Mouse (Mus musculus): ENCODE data around the gene Gpr176. TPM values are rescaled to one million over a fixed set of nuclear protein-coding genes. Genes with fewer than 3 reads are reported as not detected.
A peak's percentile ranks its signal among the peaks of the same experiment; 100 is the strongest.

The Gpr176 gene
- polyA plus RNA-seq, 1 experiment from 2014 or later: 7.7 TPM

DNA sequence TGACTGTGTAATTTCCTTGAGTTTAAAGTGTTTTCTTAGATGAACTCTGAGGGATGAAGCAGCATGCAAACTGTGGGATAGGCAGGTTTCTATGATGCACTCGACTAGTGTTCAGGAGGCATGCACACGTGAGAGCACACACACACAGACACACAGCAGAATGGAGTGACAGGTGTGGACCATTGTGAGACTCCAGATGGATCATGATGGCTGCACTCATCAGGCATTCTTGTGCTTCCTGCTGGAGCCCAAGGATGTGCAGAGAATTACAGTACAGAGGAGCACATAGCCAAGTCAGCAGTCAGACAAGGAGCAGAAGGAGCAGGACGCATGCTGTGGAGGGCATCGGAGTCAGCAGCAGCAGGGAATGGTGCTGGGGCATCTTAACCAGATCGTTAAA is 31.1 kb upstream of the Gpr176 start:
- DNase-seq (ENCODE audit: low spot score) (no peak), ATAC-seq (ENCODE audit: low FRiP score) (0 out of 2 replicates have a peak, but pooled peaks have one; percentile 46)
- Histone ChIP-seq H3K36me3 (replicated peaks; ENCODE audit: control insufficient read depth, insufficient read depth) (peaks cover 9% of the 10 kb centered on the region), H3K4me1 (replicated peaks; ENCODE audit: control insufficient read depth, insufficient read depth, low read length) (0 out of 2 replicates have a peak, but pooled peaks cover 3% of the 10 kb centered on the region), H3K4me2 (replicated peaks) (no peak overlapping the region), H3K9ac (no peak overlapping the region), H3K27ac (no peak overlapping the region), H3K4me3 (replicated peaks; ENCODE audit: low read length) (no peak overlapping the region), H3K27me3 (ENCODE audit: control insufficient read depth, insufficient read depth, low read length) (no peaks in the 10 kb centered on the region), H3K9me3 (ENCODE audit: control insufficient read depth, low read length) (no peaks in the 10 kb centered on the region)
- WGBS: 81% methylated on average over 5 of the region's 5 CpGs

DNA sequence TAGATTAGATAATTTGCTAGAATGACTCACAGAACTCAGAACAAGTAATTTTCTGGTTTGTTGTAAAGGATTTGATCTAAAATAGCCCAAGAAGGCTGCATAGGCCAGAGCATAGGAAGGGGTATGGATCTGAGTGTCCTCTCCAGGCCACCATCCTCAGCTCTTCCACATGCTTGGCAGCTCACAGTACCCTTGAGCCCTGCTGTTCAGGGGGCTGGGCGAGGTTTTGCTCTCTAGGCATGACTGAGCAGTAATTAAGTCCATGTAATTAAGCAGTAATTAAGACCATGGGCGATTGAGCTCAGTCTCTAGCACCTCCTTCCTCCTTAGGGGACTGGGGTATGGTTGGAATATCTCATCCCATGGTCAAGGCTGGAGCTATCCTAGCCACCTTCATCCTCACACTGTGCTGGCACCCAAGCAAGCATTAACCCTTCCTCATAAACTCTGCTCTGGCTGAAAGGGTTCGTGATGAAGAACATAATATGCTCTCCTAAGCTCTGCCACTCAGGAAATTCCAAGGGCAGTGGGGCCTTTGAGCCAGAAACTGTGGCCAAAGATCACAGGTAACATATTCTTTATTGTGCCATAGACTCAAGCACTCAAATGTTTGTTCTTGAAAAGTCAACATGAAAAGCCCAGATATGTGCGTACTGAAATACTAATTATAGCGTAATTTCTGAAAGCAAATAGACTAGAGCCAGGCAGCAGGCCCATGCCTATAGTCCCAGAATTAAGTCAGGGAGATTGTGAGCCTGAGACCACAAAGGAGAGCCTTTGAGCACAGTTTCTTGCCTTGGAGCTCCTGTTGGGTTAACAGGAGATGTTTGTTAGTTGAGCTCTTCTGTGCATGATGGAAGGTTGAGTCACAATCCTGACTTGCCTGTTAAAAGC is 28.9 kb upstream of the Gpr176 start:
- no peaks in the 10 kb centered on the region for H3K27me3 ChIP-seq (ENCODE audit: control insufficient read depth, insufficient read depth, low read length)
- peaks cover 9% of the 10 kb centered on the region for H3K36me3 ChIP-seq (replicated peaks; ENCODE audit: control insufficient read depth, insufficient read depth)
- ATAC-seq (ENCODE audit: low FRiP score): no peak; the same call in 1 of the 2 replicates
- no peaks in the 10 kb centered on the region for H3K9me3 ChIP-seq (ENCODE audit: control insufficient read depth, low read length)
- 80% methylated on average over 5 of the region's 5 CpGs for WGBS
- no peak overlapping the region for H3K4me2 ChIP-seq (replicated peaks)
- H3K27ac ChIP-seq: no peak overlapping the region
- no peak overlapping the region for H3K4me3 ChIP-seq (replicated peaks; ENCODE audit: low read length)
- no peak for DNase-seq (ENCODE audit: low spot score)
- no peak overlapping the region for H3K9ac ChIP-seq
- 0 out of 2 replicates have a peak, but pooled peaks cover 3% of the 10 kb centered on the region for H3K4me1 ChIP-seq (replicated peaks; ENCODE audit: control insufficient read depth, insufficient read depth, low read length)

DNA sequence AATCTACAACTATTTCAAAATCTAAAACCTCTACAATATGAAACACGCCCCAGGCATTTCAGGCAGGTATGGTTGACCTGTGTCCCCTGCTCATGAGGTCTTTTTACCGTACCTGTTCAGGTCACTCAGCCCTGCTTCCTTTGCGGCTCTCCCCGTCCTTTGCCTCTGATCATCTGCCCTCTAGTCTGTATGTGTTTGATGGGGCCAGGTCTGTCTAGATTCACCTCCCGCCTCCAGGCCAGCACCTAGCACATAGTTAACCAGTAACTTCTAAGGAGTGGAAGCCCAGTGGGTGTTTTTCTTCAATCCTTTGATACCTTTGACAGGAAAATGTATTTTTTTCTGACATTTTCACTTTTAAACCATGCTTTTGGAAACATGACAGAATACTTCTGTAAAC is 26.5 kb upstream of the Gpr176 start:
- Histone ChIP-seq H3K4me1 (replicated peaks; ENCODE audit: control insufficient read depth, insufficient read depth, low read length) (no peaks in the 10 kb centered on the region), H3K36me3 (replicated peaks; ENCODE audit: control insufficient read depth, insufficient read depth) (peaks cover 4% of the 10 kb centered on the region; the same call in 1 of the 2 replicates), H3K9me3 (ENCODE audit: control insufficient read depth, low read length) (peaks cover 4% of the 10 kb centered on the region; the same call in 1 of the 2 replicates), H3K27me3 (ENCODE audit: control insufficient read depth, insufficient read depth, low read length) (no peaks in the 10 kb centered on the region), H3K4me2 (replicated peaks) (no peak overlapping the region), H3K9ac (no peak overlapping the region), H3K4me3 (replicated peaks; ENCODE audit: low read length) (no peak overlapping the region), H3K27ac (no peak overlapping the region)
- ATAC-seq (ENCODE audit: low FRiP score) (no peak), DNase-seq (ENCODE audit: low spot score) (no peak)
- WGBS: 94% methylated on average over 5 of the region's 5 CpGs

DNA sequence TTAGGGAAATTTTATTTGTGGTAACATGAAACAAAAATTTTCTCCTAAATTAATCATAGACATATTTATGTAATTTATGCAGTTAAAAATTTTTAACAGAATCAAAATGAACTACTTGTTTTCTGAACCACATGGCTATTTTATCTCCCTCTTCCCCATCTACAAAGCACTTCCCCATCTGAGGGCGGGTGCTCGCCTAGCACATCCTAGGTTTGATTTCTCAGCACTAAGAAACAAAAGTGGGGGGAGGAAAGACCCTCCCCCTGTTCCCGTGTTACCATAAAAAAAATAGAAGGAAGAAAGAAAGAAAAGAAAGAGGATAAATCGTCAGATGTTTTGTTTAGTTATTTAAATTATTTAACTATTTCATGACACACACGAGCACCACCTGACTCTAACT is 18.0 kb upstream of the Gpr176 start:
- H3K27me3 ChIP-seq (ENCODE audit: control insufficient read depth, insufficient read depth, low read length): no peaks in the 10 kb centered on the region
- ATAC-seq (ENCODE audit: low FRiP score) (no peak), DNase-seq (ENCODE audit: low spot score) (no peak)
- H3K4me3 ChIP-seq (replicated peaks; ENCODE audit: low read length): no peak overlapping the region
- H3K27ac ChIP-seq: no peak overlapping the region
- 76% methylated on average over 5 of the region's 5 CpGs for WGBS
- no peaks in the 10 kb centered on the region for H3K36me3 ChIP-seq (replicated peaks; ENCODE audit: control insufficient read depth, insufficient read depth)
- H3K4me2 ChIP-seq (replicated peaks): no peak overlapping the region
- H3K4me1 ChIP-seq (replicated peaks; ENCODE audit: control insufficient read depth, insufficient read depth, low read length): peaks cover 17% of the 10 kb centered on the region
- H3K9me3 ChIP-seq (ENCODE audit: control insufficient read depth, low read length): peaks cover 4% of the 10 kb centered on the region; the same call in 1 of the 2 replicates
- no peak overlapping the region for H3K9ac ChIP-seq

DNA sequence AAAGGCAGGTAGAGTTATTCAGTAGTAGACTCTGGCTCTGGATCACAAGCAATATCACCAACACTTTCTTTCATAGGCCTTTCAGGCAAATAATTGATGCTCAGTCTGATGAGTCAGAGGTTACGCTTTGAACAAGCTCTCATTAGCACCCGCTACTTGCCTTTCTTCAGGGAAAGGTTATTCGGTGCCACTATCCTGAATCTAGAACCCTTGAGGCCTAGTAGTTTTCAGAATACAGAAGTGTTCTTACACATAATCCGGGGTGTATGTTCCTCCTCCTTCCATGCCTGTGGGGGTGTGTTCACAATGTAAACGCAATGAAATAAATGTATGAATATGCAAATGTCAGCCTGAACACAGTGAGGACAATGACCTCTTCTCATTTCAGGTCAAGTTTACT is 16.9 kb upstream of the Gpr176 start:
- no peak overlapping the region for H3K4me3 ChIP-seq (replicated peaks; ENCODE audit: low read length)
- H3K9me3 ChIP-seq (ENCODE audit: control insufficient read depth, low read length): no peaks in the 10 kb centered on the region
- H3K4me2 ChIP-seq (replicated peaks): 0 out of 2 replicates have a peak overlapping the region, but pooled peaks have one; percentile 73
- H3K4me1 ChIP-seq (replicated peaks; ENCODE audit: control insufficient read depth, insufficient read depth, low read length): peaks cover 17% of the 10 kb centered on the region
- WGBS: 75% methylated on average over 5 of the region's 5 CpGs
- no peak overlapping the region for H3K27ac ChIP-seq
- H3K9ac ChIP-seq: 0 out of 2 replicates have a peak overlapping the region, but pooled peaks have one; percentile 83
- DNase-seq (ENCODE audit: low spot score) (no peak), ATAC-seq (ENCODE audit: low FRiP score) (no peak)
- no peaks in the 10 kb centered on the region for H3K36me3 ChIP-seq (replicated peaks; ENCODE audit: control insufficient read depth, insufficient read depth)
- no peaks in the 10 kb centered on the region for H3K27me3 ChIP-seq (ENCODE audit: control insufficient read depth, insufficient read depth, low read length)

DNA sequence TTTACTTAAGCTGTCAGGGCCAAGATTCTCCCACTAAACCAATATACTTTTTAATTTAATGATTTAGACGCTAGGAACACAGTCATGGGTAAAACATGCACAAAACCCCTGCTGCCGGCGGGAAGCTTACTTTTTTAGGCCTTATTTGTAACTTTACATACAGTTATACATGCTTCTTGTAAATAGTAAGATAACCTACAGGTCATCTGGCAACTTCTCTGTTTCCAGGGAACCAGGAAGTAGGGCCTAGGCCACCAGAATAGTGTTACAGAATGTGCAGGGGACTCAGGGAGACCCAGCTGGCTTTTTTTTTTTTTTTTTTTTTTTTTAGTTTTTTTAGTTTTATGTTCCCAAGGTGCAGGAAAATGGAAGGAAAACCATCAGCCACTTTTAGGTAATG is 16.4 kb upstream of the Gpr176 start:
- DNase-seq (ENCODE audit: low spot score) (no peak), ATAC-seq (ENCODE audit: low FRiP score) (no peak)
- Histone ChIP-seq H3K4me3 (replicated peaks; ENCODE audit: low read length) (peak overlapping the region; percentile 67), H3K36me3 (replicated peaks; ENCODE audit: control insufficient read depth, insufficient read depth) (no peaks in the 10 kb centered on the region), H3K4me1 (replicated peaks; ENCODE audit: control insufficient read depth, insufficient read depth, low read length) (peaks cover 17% of the 10 kb centered on the region), H3K9me3 (ENCODE audit: control insufficient read depth, low read length) (no peaks in the 10 kb centered on the region), H3K4me2 (replicated peaks) (peak overlapping the region; percentile 73), H3K9ac (peak overlapping the region; percentile 83; the same call in 1 of the 2 replicates), H3K27me3 (ENCODE audit: control insufficient read depth, insufficient read depth, low read length) (no peaks in the 10 kb centered on the region), H3K27ac (no peak overlapping the region)
- WGBS: 64% methylated on average over 3 of the region's 3 CpGs

DNA sequence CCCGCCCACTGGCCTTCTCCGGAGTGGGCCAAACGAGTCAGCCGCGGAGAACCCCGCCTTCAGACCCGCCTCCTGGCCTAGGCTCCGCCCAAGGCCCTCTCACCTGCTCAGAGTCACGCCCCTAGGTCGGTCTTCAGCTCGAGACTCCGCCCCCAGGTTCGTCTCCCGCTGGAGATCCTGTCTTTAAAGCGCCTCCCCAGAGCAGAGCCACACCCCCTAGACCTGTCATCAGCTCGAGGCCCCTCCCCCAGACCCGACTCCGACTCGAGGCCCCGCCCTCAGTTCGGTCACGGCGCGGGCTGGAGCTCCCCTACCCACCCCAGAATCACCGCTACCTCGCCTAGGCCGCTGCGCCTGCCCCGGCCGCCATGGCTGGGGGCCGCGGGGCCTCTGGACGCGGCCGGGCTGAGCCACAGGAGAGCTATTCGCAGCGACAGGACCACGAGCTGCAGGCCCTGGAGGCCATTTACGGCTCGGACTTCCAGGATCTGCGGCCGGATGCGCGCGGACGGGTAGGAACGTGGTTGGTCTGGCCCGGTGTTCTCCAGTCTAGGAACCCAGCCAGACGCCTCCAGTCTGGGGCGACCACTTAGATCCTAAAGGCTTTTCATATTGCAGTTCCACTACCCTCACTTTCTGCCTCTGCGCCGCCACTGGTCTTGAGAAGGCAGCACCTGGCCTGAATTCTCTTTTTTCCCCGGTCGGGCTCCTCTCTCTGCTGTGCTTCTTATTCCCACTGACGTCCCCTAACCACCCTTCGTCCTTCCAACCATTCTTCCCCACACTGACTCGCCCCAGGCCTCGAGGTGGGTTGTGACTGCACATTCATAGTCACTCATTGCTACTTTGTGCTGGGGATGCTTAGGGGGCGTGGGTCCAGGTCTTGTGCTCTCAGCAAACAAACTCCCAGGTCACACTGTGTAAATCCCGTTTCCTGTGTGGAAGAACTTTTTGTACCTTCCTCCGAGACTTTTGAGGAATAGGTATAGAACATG is 15.4 kb upstream of the Gpr176 start, which contains the start of gene Eif2ak4:
TSS of gene Eif2ak4 (plus strand) at position 278 of the 995 bp plus-strand sequence.
- peak; percentile 98 for ATAC-seq (ENCODE audit: low FRiP score)
- no peaks in the 10 kb centered on the region for H3K9me3 ChIP-seq (ENCODE audit: control insufficient read depth, low read length)
- DNase-seq (ENCODE audit: low spot score): peak; percentile 93
- no peaks in the 10 kb centered on the region for H3K27me3 ChIP-seq (ENCODE audit: control insufficient read depth, insufficient read depth, low read length)
- peak within 1 kb of the TSS; percentile 83 for H3K9ac ChIP-seq
- peaks cover 17% of the 10 kb centered on the region for H3K4me1 ChIP-seq (replicated peaks; ENCODE audit: control insufficient read depth, insufficient read depth, low read length)
- H3K36me3 ChIP-seq (replicated peaks; ENCODE audit: control insufficient read depth, insufficient read depth): no peaks in the 10 kb centered on the region
- under 1% methylated on average over 61 of the region's 61 CpGs for WGBS
- peak within 1 kb of the TSS; percentile 87 for H3K27ac ChIP-seq
- peak within 1 kb of the TSS; percentile 67 for H3K4me3 ChIP-seq (replicated peaks; ENCODE audit: low read length)
- H3K4me2 ChIP-seq (replicated peaks): peak within 1 kb of the TSS; percentile 73

DNA sequence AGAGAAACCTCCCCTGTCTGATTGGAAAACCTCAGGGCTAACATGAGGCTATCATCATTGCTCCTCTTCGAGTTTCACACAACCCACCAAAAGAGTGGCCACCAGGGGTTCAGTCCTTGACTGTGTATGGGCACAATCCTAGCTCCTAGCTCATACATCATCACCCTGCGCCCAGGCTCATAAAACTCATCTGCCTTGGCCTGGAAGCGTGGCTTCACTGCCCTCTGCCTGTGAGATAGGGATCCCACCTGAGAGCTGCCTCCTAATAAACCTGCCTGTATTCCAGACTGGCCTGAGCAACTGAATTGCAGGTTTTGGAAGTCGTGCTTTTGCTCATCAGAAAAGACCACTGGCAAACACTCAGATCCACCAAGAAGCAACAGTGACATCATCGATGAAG is 10.2 kb upstream of the Gpr176 start:
- ATAC-seq (ENCODE audit: low FRiP score) (no peak), DNase-seq (ENCODE audit: low spot score) (no peak)
- Histone ChIP-seq H3K27me3 (ENCODE audit: control insufficient read depth, insufficient read depth, low read length) (no peaks in the 10 kb centered on the region), H3K9me3 (ENCODE audit: control insufficient read depth, low read length) (no peaks in the 10 kb centered on the region), H3K27ac (no peak overlapping the region), H3K4me2 (replicated peaks) (no peak overlapping the region), H3K4me1 (replicated peaks; ENCODE audit: control insufficient read depth, insufficient read depth, low read length) (no peaks in the 10 kb centered on the region), H3K9ac (no peak overlapping the region), H3K36me3 (replicated peaks; ENCODE audit: control insufficient read depth, insufficient read depth) (no peaks in the 10 kb centered on the region), H3K4me3 (replicated peaks; ENCODE audit: low read length) (no peak overlapping the region)
- 82% methylated on average over 5 of the region's 5 CpGs for WGBS

DNA sequence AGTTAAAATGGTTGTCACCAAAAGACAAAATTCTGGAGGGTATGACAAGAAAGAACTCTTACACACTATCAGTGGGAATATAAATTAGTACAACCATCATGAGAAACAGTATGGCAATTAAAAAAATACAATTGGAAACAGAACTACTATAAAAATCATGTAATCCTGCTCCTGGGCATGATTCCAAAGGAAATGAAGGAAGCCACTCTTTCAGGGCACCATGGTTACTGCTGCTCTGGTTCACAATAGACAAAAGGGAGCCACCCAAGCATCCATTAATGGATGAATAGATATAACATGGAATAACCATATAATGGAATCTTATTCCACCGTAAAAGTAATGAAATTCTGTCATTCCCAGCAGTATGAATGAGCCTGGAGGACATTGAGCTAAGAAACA is 6.5 kb upstream of the Gpr176 start:
- Histone ChIP-seq H3K4me3 (replicated peaks; ENCODE audit: low read length) (no peak overlapping the region), H3K4me1 (replicated peaks; ENCODE audit: control insufficient read depth, insufficient read depth, low read length) (no peaks in the 10 kb centered on the region), H3K9me3 (ENCODE audit: control insufficient read depth, low read length) (no peaks in the 10 kb centered on the region), H3K27ac (no peak overlapping the region), H3K36me3 (replicated peaks; ENCODE audit: control insufficient read depth, insufficient read depth) (no peaks in the 10 kb centered on the region), H3K4me2 (replicated peaks) (no peak overlapping the region), H3K27me3 (ENCODE audit: control insufficient read depth, insufficient read depth, low read length) (no peaks in the 10 kb centered on the region), H3K9ac (no peak overlapping the region)
- no peak for DNase-seq (ENCODE audit: low spot score)
- ATAC-seq (ENCODE audit: low FRiP score): no peak
- 17% methylated on average over 1 of the region's 1 CpGs for WGBS

Data from hindbrain, embryonic 14.5 days (tissue).